Mouse (Mus musculus) thymus, postnatal 36 days (tissue): ENCODE results near the gene Zfp664.

Experiments used
- DNase-seq, 2 experiments: peaks; one replicate each; pipeline ENCODE4 v3.0.0; 2022; ENCODE audit warnings: mixed read lengths in 2 of 2

Zfp664 gene

GRCm38 (mm10) chr5:124862013-124862866, at the start of gene Zfp664, which contains the start of gene Ccdc92:
Gene Zfp664, plus strand, starts transcription at chr5:124862691.
Gene Ccdc92, minus strand, starts transcription at chr5:124862424.
- DNase-seq = peak; percentile 98

DNA sequence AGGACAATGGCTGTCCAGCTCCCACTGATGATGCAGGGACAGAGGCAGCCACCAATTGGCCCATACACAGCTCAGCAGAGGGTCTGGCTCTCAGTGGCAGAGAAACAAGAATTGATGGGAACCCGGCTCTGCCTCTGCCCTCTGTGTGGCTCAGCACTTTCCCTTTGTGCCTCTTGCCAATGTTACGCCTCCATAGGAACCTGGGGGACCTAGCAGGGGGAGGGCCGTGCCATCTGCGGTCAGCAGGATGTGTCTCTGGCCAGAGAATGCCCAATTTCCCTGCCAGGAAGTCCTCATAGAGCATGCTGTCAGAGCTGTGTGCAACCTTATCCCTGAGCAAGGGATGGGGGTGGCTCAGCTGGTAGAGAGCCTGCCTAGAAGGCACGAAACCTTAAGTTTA, 47.7 kb upstream of the Zfp664 start:
- DNase-seq = no peak

GRCm38 (mm10) chr5:124817050-124817449, 45.4 kb upstream of the Zfp664 start:
- DNase-seq = no peak

- no peak for DNase-seq
These were observed 40.2 kb upstream of the Zfp664 start for GRCm38 (mm10) chr5:124822128-124822894.

DNA sequence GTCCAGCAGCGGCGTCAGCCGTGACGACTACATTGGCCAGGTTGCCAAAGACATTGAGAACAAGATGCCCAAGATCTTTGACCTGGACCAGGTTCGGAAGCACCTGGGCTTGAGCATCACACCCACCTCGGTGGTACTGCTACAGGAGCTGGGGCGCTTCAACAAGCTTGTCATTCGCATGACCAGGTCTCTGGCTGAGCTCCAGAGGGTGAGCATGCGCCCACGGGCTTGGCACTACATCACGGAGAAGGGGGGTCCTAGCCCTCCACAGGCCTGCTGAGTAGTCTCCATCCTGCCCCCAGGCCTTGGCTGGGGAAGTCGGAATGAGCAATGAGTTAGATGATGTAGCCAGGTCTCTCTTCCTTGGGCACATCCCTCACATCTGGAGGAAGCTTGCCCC, 32.2 kb upstream of the Zfp664 start:
- DNase-seq = no peak

GRCm38 (mm10) chr5:124835218-124835617, 27.3 kb upstream of the Zfp664 start:
- no peak for DNase-seq

- DNase-seq = no peak
These were observed 26.4 kb upstream of the Zfp664 start for GRCm38 (mm10) chr5:124836075-124836474.

- DNase-seq = no peak
These were observed 25.9 kb upstream of the Zfp664 start for GRCm38 (mm10) chr5:124836621-124837020.

DNA sequence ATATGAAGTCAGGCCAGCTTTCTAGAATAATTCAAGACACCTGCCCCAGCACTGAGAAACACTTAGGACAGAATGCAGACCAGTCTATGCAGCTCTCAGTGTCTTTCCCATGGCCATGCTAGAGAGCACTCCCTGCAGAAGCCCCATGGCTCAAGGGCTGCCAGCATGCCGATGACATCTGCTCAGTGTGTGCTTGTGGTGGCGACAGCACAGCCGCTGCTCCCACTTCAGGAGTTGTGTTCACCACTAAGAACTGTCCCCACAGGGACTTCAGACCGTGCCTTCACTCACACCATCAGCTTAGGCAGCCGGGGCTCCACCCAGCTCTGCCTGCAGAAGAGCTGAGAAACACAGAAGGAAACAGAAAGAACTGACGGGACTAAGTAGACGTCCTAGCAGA, 22.3 kb upstream of the Zfp664 start:
- no peak for DNase-seq

DNA sequence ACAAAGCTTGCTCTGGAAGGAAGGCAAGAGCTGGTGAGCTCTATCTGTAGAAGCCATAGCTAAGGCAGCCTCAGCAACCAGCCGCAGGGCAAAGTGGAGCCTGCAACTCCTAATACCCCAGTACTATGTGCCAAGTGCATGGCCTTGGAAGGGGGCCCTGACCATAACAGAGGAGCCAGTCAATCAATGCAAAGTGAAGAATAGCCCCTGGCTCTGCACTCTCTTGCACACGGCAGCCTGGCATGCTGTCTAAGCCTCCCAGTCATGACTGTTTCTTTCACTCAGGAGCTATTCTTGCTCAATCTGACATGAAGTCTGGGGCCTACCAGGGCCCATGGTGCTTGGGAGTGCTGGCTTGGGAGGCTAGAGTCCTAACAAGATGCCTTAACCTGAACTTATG, 21.8 kb upstream of the Zfp664 start:
- DNase-seq = no peak

DNA sequence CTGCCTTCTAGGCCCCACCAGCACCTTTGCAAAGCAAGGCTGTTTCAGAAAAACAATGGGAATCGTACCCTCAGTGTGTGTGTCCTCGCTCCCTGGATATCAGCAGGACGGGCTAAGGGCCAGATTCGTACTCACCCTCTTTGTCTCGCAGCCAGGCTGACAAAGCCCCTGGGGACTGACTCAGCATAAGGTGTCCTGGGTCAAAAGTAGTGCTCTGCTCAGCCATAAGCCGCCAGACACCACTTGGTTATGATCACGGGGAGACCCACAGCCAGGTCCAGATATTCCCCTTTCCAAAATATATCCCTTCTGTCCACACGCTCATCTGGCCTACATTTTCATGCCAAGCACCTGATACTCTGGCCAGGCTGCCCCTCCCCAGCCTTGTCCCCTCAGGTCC, 19.1 kb upstream of the Zfp664 start:
- DNase-seq = no peak

DNA sequence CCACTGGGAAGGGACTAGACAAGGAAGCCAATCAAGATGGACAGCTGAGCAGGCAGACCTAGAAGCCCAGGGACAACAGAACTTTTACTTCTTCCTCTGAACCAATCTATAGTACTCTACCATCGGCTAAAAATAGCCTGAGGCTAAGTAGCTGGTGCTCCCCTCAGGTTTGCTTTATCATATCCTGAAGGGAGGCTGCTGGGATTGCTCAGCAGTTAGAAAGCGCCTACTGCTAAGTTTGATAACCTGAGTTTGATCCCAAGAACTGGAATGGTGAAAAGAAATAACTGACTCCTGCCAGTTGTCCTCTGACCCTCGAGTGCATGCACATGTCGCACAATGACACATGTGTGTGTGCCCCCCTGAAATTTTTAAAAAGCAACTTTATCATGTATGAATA, 17.6 kb upstream of the Zfp664 start:
- DNase-seq = no peak

- no peak for DNase-seq
These were observed 15.5 kb upstream of the Zfp664 start for GRCm38 (mm10) chr5:124847014-124847413.

DNA sequence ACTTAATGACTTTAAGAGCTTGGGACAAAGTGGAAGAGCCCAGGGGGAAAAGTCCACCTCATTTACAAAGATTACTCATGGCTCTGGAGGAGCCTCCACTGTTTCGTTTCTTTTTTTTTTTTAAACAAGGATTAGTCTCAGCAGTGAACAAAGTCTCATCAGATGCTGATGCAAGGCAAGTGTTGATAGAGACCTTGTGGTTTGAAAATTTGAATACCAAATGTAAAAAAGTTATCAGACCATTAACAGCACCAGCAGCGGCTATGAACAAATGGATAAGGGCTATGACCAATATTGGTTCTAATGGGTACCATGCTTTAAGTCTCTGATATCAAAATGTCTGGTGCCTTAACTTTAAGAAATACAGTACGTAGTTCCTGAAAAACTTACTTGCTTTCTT, 13.5 kb upstream of the Zfp664 start:
- no peak for DNase-seq

GRCm38 (mm10) chr5:124851572-124851971, 10.9 kb upstream of the Zfp664 start:
- DNase-seq = no peak

DNA sequence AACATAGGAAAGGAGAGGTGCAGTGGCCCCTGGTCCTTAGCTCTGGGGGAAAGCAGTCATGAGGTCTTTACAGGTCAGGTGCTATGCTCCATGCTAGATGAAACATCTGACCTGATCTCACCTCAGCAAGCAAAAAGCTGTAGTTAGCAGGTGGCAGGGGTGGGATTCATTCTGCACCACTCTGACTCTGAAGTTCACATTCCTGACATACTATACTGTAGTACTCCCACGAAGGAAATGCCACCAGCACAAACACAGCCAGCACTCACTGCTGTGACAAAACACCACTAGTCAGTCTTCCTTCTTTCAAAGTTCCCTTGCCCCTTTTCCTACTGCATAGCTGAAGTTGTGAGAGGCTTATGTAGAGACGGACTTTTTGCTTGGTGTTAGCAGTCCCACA, 10.2 kb upstream of the Zfp664 start:
- no peak for DNase-seq

DNA sequence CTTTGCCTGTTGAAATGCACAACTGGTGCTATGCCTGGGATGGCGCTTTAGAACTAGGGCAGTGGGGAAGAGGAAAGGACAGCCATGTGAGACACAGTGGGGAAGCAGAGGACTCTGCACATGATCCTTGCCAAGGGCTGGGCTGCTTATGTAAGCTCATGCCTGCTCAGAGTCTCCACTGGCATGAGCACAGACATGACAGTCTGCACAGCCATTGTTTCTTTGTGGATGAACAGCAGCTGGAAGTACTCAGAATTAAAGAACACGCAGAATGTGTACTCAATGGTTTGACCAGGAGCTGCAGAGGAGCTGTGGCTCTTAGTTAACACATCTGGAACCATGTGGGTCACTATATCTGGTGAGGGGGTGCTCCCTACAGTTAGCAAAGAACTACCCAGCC, 9.4 kb upstream of the Zfp664 start:
- DNase-seq = no peak

GRCm38 (mm10) chr5:124854202-124854601, 8.3 kb upstream of the Zfp664 start:
- no peak for DNase-seq

DNA sequence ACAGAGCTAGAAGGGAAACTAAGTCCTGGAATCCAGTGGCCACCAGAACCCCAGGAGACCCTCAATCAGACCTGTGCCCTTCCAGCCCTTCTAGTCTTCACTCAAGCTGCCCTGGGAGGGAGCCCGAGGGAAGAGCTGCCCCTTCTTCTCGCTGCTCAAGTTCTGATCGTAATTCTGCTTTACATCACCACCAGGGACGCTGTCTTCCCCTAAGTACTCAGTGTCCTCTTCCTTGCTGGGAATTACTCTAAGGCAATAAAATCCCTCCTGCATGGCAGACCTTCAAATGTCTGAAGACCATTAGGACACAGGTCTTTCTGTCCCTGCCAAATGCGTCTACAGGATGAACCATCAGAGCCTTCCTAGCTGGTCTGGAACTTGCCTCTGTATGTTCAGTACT, 2.5 kb upstream of the Zfp664 start:
- peak in 1 of 2 experiments; percentile 7 for DNase-seq

DNA sequence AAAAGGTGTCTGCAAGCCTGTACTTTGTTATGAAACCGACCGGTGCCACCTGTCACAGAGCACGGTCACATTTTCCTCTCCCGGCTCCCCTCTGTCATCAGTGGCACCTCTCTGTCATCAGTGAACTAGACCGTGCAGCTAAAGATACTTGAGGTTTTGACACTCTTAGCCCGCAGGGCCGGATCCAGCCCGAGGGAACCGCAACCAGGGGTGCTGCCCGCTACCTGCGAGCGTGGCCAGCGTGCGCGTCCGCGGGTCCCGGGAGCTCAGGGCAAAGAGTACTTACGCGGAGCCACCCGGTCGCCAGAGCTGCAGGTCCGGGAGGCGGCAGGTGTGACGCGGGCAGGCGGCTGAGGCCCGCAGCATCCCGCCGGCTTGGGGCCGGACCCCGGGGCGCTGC, 1.0 kb upstream of the Zfp664 start:
- DNase-seq = peak; percentile 39 to 62

GRCm38 (mm10) chr5:124862871-124863741, 615 bp downstream of the Zfp664 start:
- peak; percentile 36 to 59 for DNase-seq

DNA sequence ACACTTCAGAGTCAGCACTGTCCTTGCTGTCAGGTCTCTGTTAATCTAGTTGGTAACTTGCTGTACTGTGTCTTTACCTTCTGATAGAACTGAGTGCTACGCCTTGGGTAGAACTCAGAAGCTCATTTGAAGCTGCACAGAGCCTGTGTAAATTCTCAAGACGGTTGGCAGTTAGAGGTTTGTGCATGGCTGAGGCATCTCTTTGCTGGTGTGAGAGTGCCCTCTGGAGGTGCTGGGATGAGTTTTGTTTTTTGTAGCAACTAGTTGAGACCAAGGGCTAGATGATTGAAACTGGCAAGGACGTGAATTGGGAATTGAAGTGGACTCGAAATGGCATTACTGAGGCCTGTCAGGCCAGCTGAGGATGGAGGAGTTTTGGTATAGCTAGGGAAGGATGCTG, 6.5 kb downstream of the Zfp664 start:
- peak; percentile 64 to 72 for DNase-seq

GRCm38 (mm10) chr5:124872033-124872432, 9.5 kb downstream of the Zfp664 start:
- DNase-seq = no peak
